Mouse (Mus musculus): ENCODE measurements around the gene Mpzl1. TPM values are rescaled to one million over a fixed set of nuclear protein-coding genes. Genes with fewer than 3 reads are reported as not detected.

The Mpzl1 gene
- total RNA-seq, 2 experiments from 2014 or later, result 12.8 to 13.2 TPM

DNA sequence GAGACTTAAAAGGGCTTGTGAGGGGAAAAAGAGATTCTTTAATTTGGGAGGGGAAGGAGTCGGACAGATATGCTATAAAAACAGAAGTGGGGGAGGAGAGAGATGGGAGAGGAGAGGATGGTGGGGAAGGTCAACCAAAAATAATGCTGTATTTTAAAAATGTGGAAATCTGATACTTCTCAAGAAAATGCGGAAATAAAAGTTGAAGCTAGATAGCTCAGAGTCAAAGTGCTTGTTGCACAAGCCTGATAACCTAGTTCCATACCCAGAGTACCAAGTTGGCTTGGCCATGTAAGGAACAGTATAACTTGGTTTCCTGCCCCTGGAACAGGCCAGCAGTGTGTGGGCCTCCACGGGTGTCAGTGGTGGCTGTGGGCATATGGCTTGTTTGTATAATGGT lies 19.5 kb downstream of the Mpzl1 start:
- DNase-seq, result no peak

GRCm38 (mm10) chr1:165613926-165614325 lies 20.4 kb downstream of the Mpzl1 start:
- DNase-seq, result no peak

- no peak for DNase-seq
These were observed 21.6 kb downstream of the Mpzl1 start for GRCm38 (mm10) chr1:165612714-165613113.

- no peak for DNase-seq
These were observed 23.9 kb downstream of the Mpzl1 start for GRCm38 (mm10) chr1:165610321-165610999.

DNA sequence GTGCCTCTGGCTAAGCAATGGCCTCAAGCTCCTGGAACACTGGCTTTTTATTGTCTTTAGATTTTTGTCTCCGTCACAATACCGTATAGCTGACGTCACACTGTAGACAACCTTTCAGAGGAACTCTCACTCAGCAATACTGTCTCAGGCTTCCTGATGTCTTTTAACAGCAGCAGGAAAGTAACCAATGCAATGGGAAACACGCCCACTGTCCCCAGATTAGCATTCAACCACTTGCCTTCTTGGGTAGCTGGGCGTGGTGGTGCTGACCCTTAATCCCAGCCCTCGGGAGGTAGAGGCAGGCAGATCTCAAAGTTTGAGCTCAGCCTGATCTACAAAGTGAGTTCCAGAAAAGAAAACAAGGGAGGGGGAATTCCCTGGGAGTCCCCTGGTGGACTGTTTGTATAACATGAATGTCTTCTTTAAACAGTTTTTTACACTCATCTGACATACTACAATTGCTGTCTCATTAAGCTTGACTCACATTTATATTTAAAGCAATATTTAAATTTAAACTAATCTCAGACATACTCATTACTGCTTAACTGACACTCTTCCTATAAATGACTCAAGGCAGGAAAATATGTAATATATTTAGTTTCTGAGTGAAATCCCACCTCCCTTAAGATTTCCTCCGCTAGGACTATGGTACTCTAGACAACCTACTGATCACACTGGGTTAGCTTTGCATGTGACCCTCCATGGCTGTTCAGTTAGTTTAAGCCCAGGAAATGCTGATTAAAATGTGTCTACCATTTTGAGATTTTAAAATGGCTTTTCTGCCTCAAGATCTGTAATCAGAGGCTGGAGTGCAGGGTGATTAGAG lies 24.6 kb downstream of the Mpzl1 start:
- no peak for DNase-seq

DNA sequence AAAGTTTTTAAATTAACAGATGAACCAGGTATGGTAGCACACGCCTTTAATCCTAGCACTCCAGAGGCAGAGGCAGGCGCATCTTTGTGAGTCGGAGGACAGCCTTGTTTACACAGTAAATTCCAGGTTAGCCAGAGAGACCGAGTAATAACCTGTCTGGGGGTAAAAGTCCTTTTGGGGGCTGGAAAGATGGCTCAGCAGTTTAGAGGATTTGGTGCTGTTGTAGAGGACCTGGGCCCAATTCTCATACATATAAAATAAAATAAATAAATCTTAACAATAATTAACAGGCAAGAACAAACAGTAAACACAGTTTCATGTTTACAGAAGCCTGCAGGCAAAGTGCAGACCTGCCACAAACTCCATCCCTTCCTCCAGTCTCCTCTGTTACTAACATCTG lies 25.4 kb downstream of the Mpzl1 start:
- no peak for DNase-seq

GRCm38 (mm10) chr1:165605774-165606173 lies 28.6 kb downstream of the Mpzl1 start:
- DNase-seq, result peak; percentile 53 to 55

GRCm38 (mm10) chr1:165605108-165605507 lies 29.2 kb downstream of the Mpzl1 start:
- DNase-seq, result no peak

- no peak for DNase-seq
These were observed 30.1 kb downstream of the Mpzl1 start for GRCm38 (mm10) chr1:165604203-165604602.

DNA sequence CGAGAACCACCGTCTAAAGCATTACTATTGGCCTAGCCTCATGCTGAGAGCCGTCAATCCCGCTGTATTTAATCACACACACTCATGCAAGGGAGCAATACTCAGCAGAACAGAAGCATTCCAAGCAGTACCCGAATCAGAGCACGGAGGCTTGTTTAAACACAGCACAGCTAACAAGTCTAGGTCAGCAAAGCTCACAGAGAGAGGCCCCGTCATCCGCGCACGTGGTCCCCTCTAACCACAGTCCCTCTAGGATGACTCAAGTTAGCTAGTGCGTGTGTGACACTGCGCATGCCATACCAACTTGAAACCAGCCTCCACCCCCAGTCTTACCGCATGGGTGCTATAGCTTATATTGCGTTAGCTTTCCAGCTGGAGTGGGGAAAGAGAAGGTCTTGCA lies 31.1 kb downstream of the Mpzl1 start:
- DNase-seq, result no peak

DNA sequence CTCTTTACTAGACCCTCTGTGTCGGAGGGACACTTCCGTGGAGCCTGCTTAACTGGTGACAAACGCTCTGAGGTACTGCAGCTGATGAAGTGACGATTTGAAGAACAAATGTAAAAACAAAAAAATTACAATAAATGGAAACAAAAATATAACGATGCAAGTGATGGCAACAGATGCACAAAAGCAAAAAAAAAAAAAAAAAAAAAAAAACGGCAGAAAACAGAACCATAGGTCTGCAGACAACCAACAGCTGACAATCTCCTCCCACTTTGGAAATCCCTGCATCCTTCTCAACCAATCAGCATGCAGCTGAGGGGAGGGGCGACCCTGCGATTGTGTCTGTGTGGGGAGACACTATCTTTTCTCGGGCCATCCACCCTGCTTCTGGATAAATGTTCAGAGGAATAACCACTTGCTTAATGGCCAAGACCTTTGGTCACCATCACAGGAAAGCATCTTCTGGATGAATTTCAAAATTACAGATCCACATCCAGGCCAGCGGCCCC lies 32.5 kb downstream of the Mpzl1 start:
- DNase-seq, result no peak

GRCm38 (mm10) chr1:165594699-165595421 lies 39.5 kb downstream of the Mpzl1 start:
- DNase-seq, result no peak

DNA sequence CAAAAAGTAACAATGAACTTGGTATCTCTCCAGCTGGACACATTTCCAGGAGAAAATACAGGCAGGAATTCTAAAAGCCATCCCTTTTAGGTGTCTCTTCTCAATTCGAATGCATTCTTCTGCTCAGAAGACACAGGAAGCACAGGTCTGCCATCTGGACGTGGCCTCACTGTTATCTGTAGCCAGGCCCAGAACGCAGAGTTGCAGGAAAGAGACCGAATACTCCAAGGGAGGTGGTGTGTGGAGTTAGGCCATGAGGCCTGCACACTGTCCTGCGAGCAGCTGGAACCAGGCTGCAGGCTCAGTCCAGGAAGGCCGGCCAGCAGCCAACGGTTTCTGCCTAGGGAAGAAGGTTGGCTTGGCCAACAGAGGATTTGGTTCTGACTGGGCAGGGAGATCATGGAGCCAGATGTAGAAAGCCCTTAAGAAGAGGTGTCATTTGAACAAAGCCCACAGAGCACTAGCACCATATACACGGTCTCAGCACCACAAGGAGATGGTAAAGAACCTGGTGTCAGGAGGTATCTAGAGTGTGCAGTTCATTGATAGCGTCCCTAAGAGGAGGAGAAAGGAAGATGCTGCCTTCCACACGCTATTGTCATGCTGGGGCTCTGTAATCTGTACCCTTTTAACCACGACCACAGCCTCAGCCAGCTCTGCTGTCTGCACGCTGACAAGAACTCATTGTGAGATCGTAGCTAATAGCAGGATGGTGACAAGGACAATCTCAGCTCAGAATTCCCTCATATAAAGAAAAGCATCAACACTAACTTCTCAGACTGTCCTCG lies 41.8 kb downstream of the Mpzl1 start:
- peak; percentile 45 to 61 for DNase-seq

DNA sequence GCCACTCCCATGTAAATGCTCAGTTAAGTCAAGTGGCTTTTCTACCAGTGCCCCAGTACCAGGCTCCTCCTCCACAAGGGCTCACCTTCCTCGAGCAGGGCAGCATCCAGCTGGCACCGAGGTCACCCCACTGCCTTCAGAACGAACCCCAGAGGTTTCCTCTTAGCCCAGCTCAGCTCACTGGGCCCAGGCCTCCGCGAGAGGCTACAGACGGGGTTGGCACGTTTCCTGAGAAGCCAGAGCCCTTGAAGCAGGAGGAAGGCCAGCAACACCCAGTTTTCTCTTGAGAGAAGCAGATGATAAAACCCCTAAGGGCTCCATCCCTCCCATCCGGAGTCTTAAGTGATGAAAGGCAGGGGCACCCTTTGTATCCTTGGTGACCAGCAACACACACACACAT lies 43.6 kb downstream of the Mpzl1 start:
- DNase-seq, result no peak

GRCm38 (mm10) chr1:165589280-165590048 lies 44.9 kb downstream of the Mpzl1 start:
- peak; percentile 64 to 86 for DNase-seq

DNA sequence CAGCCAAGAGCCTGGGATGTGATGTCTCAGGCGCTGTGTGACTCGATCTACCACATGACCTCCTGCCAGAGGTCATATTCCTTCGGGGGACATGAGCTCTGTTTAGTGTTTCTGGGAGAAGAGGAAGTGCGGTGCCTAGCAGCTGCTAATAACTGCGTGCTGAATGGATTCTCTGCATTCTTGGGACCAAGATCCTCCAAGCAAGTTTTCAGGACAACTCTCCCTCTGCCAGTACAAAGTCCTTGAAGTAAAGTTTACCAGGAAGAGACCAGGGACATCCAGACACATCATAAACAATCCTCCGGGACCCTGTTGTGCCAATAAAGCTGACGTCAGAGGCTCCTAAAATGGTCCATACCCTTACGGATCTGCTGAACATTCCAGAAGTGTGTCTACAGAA lies 46.5 kb downstream of the Mpzl1 start:
- DNase-seq, result peak in 1 of 2 experiments; percentile 36

DNA sequence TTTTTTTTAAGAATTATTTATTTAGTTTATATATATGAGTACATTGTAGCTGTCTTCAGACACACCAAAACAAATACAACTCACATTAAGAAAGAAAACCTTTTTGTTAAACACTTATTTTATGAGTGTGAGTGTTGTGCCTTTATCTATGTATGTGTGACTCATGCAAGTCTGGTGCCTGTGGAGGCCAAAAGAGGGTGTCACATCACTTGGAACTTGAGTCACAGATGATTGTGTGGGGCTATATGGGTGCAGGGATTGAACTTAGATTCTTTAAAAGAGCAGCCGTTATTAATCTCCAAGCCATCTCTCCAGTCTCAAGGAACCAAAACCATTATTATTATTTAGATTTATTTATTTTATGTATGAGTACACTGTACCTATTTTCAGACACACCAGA lies 48.0 kb downstream of the Mpzl1 start:
- no peak for DNase-seq

DNA sequence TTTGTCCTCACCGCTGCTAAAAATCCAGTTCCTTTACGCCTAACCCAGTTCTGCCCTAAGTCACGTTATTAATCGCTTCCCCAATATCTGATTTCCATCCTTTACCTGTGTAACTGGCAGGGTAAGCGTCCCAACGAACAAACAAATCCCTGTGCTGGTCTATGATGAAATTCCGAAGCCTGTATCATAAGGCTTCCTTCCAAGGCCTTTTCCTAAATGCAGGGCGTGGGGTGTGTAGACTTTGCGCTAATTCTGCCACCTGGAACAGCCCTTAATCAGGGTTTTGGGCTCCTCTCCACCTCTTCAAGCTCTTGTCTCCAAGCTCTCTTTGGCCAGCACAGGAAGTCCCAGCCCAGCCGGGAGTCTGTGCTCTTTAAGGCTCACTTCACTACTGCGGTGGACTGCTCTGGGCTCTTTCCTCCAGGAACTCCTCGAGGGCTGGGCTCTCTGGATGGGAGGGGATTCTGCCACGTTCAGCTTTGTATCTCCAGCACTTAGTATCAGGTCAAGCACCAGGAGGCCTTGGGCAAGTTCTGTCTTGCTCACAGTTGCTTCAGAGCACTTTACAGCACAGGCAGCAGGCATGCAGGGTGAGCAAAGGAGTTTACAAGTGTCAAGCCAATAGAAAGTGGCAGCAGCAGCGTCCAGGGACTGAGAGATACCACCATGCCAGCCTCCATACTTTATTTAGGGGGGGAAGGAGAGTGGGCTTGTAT lies 48.8 kb downstream of the Mpzl1 start:
- peak in 1 of 2 experiments; percentile 29 for DNase-seq

GRCm38 (mm10) chr1:165583529-165584184 lies 50.7 kb downstream of the Mpzl1 start:
- DNase-seq, result peak; percentile 92 to 95

DNA sequence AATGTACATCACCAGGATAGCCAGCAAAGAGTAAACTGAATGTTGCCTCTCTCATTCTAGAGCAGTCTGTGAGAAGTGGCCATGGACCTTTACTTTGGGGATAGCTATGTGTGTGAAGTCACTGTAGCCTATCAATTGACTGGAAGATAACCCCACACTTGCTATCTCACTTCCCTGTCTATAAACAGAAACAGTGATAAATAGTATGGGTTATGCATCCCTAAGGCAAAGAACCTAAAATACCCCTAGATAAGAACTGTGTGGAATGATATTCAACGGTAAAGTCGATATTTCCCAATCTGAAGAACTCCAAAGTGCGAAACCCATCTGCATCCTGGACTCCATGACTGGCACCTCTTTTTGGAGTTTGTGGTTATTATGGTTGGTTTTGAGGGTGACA lies 53.1 kb downstream of the Mpzl1 start:
- DNase-seq, result no peak

Data from heart, adult 18-20 months (tissue).